Mouse (Mus musculus) lung, postnatal 0 days (tissue): ENCODE measurements around the gene Aldh8a1. TPM values are rescaled to one million over a fixed set of nuclear protein-coding genes. Genes with fewer than 3 reads are reported as not detected.
A peak's percentile ranks its signal among the peaks of the same experiment; 100 is the strongest.

Experiments
- ATAC-seq: fragments of 200-750 bp; cut with Nextera tagmentation; 2 replicates; pipeline ENCODE4 v1.8.0; 2017; ENCODE audit warnings: moderate library complexity
- DNase-seq: peaks from one replicate; pipeline ENCODE4 v3.0.0-alpha.2; 2016; ENCODE audit warnings: low spot score
- H3K27ac ChIP-seq: fragments of 300-500 bp; sonication (generic); 2 replicates; pipeline ENCODE4 v1.5.1; 2014; ENCODE audit warnings: antibody characterized with exemption, mild to moderate bottlenecking, low read length, mixed read lengths
- H3K27me3 ChIP-seq: fragments of 300-500 bp; sonication (generic); replicated peaks from 2 replicates; pipeline ENCODE4 v1.6.1; 2014; ENCODE audit warnings: low read length, mixed read lengths; ENCODE audit not compliant: insufficient read depth
- H3K36me3 ChIP-seq: fragments of 300-500 bp; sonication (generic); 2 replicates; pipeline ENCODE4 v1.6.1; 2014; ENCODE audit warnings: low read length, mixed read lengths; ENCODE audit not compliant: insufficient read depth
- H3K4me1 ChIP-seq: fragments of 300-500 bp; sonication (generic); 2 replicates; pipeline ENCODE4 v1.6.1; 2014; ENCODE audit warnings: antibody characterized with exemption, low read depth, low read length, mixed read lengths; ENCODE audit not compliant: insufficient read depth
- H3K4me2 ChIP-seq: fragments of 300-500 bp; sonication (generic); replicated peaks from 2 replicates; pipeline ENCODE4 v1.6.1; 2014; ENCODE audit warnings: low read depth, mild to moderate bottlenecking, low read length, moderate library complexity, mixed read lengths
- H3K4me3 ChIP-seq: fragments of 300-500 bp; sonication (generic); 2 replicates; pipeline ENCODE4 v1.5.1; 2014; ENCODE audit warnings: low read depth, low read length
- H3K9ac ChIP-seq: fragments of 300-500 bp; sonication (generic); replicated peaks from 2 replicates; pipeline ENCODE4 v1.6.1; 2014; ENCODE audit warnings: low read depth, mild to moderate bottlenecking
- H3K9me3 ChIP-seq: fragments of 300-500 bp; sonication (generic); 2 replicates; pipeline ENCODE4 v1.6.1; 2016; ENCODE audit warnings: low read length, mixed read lengths
- CTCF ChIP-seq: IDR thresholded peaks from 2 replicates; pipeline ENCODE4 v1.5.1; 2016; ENCODE audit warnings: antibody characterized with exemption, mild to moderate bottlenecking
- EP300 ChIP-seq: IDR thresholded peaks from 2 replicates; pipeline ENCODE4 v1.6.1; 2016; ENCODE audit warnings: antibody characterized with exemption, mild to moderate bottlenecking, control low read depth
- WGBS: fragments of 180-500 bp; shearing (Covaris S2); extraction: QIAGEN DNeasy Blood & Tissue Kit; methylation state at CpG from one replicate; pipeline ENCODE4 v1.1.7; 2014; 5-methylcytosine and 5-hydroxymethylcytosine counted together
- polyA plus RNA-seq: library from polyadenylated mRNA; unstranded; fragments of >200 nt; fragmentation: Nextera tagmentation; extraction: Ambion mirVana; gene quantifications from 2 replicates; pipeline ENCODE4 v1.2.1, GENCODE M21; 2015

Gene Aldh8a1
- 0.07 and 0.12 TPM in 2 replicates for polyA plus RNA-seq

DNA sequence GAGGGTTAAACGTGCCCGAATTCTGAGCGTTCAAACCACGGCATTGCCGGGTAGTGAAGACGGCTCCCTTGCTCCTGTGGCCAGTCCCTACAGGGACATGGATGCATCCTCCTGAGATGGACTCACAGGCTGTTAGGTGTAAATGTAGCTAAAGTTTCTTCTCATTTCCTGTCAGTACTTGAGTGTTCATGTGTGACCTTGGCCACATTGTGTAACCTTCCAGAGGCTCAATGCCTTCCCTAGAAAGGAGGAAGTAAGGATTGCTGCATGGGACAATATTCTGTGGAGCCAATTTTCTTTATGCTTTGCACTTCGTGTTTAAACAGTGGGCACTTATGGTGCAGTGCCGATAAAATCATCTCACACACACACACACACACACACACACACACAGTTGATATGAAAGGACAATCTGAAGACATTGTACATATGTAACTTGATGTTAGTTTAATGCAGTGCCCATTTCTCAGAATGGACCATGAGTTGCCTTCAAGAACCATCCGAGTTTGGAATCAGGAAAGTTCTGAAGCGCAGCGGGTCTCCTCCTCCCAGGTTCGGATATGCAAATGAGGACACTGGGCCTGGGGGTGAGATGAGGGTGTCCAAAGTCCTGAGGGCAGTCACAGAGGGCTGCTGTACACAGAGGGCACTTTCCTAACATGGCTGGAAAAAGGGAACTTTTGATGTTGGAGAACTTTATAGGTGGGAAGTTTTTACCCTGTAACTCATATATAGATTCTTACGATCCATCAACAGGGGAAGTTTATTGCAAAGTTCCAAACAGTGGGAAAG lies at the start of gene Aldh8a1:
TSS of gene Aldh8a1 (plus strand) at position 610 of the 792 bp plus-strand sequence.
- H3K9ac ChIP-seq: no peak within 1 kb of the TSS
- no peaks in the 10 kb centered on the region for H3K27me3 ChIP-seq
- no peaks in the 10 kb centered on the region for H3K36me3 ChIP-seq
- no peak for DNase-seq
- H3K9me3 ChIP-seq: no peaks in the 10 kb centered on the region
- no peak for TF ChIP-seq CTCF
- TF ChIP-seq EP300: no peak
- no peak for ATAC-seq
- H3K4me3 ChIP-seq: no peak within 1 kb of the TSS
- no peak within 1 kb of the TSS for H3K27ac ChIP-seq
- no peak within 1 kb of the TSS for H3K4me2 ChIP-seq
- H3K4me1 ChIP-seq: no peaks in the 10 kb centered on the region
- WGBS: 68% methylated on average over 13 of the region's 13 CpGs

DNA sequence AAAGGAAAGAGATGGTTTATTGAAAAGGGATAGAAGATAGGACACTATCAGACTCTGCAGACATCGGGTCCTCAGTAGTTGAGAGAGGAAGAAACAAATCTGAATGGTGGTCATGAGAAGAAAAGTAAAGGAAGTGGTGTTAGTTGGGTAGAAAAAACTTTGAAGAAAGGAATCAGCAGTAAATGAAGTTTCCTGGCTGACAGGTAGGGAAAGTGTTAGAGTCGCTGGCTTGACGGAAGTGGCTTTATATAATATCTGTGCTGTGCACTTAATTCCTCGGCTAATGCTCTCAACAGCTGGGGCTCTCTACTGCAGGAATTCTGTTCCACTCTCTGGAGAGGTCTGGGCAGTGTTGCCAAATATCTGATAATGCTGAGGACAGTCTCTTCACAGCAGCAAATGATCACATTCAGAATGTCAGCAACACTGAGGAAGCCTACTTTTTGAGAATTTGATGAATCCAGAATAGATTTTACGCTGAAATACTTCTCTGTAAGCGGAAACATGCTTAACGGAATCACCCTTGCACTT lies 49.4 kb upstream of the Aldh8a1 start:
- no peak overlapping the region for H3K27ac ChIP-seq
- H3K4me3 ChIP-seq: no peak overlapping the region
- H3K9ac ChIP-seq: no peak overlapping the region
- H3K9me3 ChIP-seq: no peaks in the 10 kb centered on the region
- H3K27me3 ChIP-seq: no peaks in the 10 kb centered on the region
- DNase-seq (peak; percentile 69), ATAC-seq (peak; percentile 73)
- H3K36me3 ChIP-seq: no peaks in the 10 kb centered on the region
- no peak overlapping the region for H3K4me2 ChIP-seq
- 50% methylated on average over 7 of the region's 7 CpGs for WGBS
- 0 out of 2 replicates have a peak, but pooled peaks cover 5% of the 10 kb centered on the region for H3K4me1 ChIP-seq
- TF ChIP-seq CTCF: no peak
- no peak for TF ChIP-seq EP300

DNA sequence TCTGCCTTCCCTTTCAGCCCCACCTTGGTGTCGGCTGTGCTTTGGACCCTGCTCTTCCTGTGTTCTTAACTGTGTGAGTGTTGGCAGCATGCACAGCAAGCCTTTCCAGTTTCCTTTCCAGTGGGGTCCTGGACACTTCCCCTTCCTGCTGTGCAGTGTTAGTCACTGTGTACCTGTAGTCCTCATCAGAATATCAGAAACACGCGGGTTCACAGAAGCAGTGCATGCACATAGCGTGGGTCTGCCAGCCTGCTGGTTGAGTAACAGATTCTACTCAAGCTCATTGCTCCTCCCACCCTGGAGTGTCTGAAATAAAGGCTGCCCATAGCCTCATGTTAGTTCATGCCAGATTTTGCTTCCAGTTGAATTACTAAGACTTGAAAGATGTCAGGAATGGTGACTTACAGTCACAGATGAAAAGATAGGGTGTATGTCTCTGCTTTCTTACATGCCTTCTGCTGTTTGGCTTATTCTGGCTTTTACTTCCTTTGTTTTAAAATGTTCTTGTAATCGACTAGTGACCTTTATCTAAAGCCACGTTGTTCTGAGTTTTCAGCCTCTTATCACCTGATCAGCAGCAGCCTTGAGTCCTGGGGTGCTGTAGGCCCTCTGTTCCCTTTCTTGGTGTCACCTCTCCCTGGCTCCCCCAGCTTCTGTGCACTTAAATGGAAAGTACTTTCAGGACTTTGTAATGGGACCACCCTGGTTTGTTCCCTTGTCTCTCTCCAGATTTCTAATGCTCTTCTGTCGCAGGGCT lies 42.6 kb upstream of the Aldh8a1 start:
- H3K9ac ChIP-seq: no peak overlapping the region
- DNase-seq (no peak), ATAC-seq (0 out of 2 replicates have a peak, but pooled peaks have one; percentile 26)
- 56% methylated on average over 7 of the region's 7 CpGs for WGBS
- no peak overlapping the region for H3K27ac ChIP-seq
- H3K36me3 ChIP-seq: 0 out of 2 replicates have a peak, but pooled peaks cover 3% of the 10 kb centered on the region
- no peaks in the 10 kb centered on the region for H3K27me3 ChIP-seq
- no peaks in the 10 kb centered on the region for H3K9me3 ChIP-seq
- TF ChIP-seq EP300 (no peak), CTCF (no peak)
- no peak overlapping the region for H3K4me3 ChIP-seq
- H3K4me1 ChIP-seq: no peaks in the 10 kb centered on the region
- H3K4me2 ChIP-seq: no peak overlapping the region

DNA sequence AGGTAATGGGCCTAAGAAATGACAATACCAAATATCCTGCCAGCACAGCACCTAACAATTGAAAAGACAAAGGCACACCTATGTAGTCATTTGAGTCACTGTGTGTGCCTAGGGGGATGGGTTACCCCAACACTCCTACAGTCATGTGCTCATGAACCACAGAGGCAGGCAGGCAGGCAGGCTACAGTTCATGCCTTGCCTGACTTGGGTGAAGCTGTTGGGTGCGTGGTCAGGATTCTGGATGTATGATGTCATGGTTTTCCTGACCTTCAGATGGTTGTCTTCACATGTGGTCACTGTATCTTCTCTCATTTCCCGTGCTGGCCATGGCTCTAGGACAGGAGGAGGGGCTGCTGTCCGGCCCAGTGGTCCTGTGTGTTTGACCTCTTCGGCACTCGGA lies 41.6 kb upstream of the Aldh8a1 start:
- no peaks in the 10 kb centered on the region for H3K27me3 ChIP-seq
- H3K9me3 ChIP-seq: no peaks in the 10 kb centered on the region
- peak; percentile 7 for DNase-seq
- H3K9ac ChIP-seq: no peak overlapping the region
- no peak overlapping the region for H3K4me2 ChIP-seq
- 0 out of 2 replicates have a peak, but pooled peaks cover 3% of the 10 kb centered on the region for H3K36me3 ChIP-seq
- no peak overlapping the region for H3K4me3 ChIP-seq
- no peak for ATAC-seq
- 98% methylated on average over 5 of the region's 5 CpGs for WGBS
- no peak for TF ChIP-seq EP300
- TF ChIP-seq CTCF: no peak
- no peak overlapping the region for H3K27ac ChIP-seq
- H3K4me1 ChIP-seq: no peaks in the 10 kb centered on the region

DNA sequence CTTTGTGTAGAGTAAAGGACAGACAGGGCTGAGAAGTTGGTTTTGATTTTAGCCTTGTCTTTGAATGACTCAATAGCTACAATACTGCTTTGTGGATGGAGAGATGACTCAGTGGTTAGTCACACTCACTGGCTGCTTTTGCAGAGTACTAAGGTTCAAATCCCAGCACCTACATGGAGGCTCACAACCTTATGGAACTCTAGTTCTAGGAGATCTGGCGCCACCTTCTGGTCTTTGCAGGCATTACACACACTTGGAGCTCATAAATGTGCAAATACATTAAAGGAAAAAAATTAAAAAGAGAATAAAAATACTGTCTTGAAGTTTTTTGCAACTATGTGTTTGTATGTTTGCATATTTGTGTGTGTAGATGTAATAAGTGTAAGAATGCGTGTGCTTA lies 39.9 kb upstream of the Aldh8a1 start:
- Histone ChIP-seq H3K9me3 (no peaks in the 10 kb centered on the region), H3K4me3 (no peak overlapping the region), H3K36me3 (0 out of 2 replicates have a peak, but pooled peaks cover 9% of the 10 kb centered on the region), H3K4me1 (no peaks in the 10 kb centered on the region), H3K27ac (no peak overlapping the region), H3K27me3 (no peaks in the 10 kb centered on the region), H3K9ac (no peak overlapping the region), H3K4me2 (no peak overlapping the region)
- DNase-seq (no peak), ATAC-seq (no peak)
- WGBS: 65% methylated on average over 2 of the region's 2 CpGs
- TF ChIP-seq CTCF (peak; percentile 56), EP300 (no peak)

DNA sequence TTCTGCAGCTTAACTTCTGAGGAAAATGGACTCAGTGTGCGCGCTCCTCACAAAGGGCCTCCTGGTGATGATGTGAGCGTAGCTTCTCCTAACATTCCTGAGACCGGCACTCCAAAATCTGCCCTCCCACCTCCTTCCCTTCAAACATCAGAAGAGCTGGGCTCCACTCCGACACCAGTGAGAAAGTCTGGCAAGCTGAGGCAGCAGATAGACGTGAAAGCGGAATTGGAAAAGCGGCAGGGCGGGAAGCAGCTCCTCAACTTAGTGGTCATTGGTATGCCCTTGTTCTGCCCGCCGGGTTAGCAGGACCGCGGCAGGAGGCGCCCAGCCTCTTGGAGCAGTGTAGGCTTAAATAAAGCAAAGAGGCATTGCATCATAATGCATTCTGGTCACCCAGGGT lies 35.4 kb upstream of the Aldh8a1 start:
- Histone ChIP-seq H3K27ac (no peak overlapping the region), H3K9ac (no peak overlapping the region), H3K9me3 (no peaks in the 10 kb centered on the region), H3K4me1 (no peaks in the 10 kb centered on the region), H3K4me3 (no peak overlapping the region), H3K27me3 (no peaks in the 10 kb centered on the region), H3K4me2 (no peak overlapping the region), H3K36me3 (peaks cover 17% of the 10 kb centered on the region; the same call in 1 of the 2 replicates)
- 90% methylated on average over 14 of the region's 14 CpGs for WGBS
- DNase-seq: no peak
- ATAC-seq: no peak
- no peak for TF ChIP-seq CTCF
- no peak for TF ChIP-seq EP300
